Mouse (Mus musculus) lung, postnatal 25 days (tissue): Measurements from ENCODE around the gene Gstp2.

ENCODE experiments used
- DNase-seq: peaks from one replicate; pipeline ENCODE4 v3.0.0; 2022; ENCODE audit warnings: low spot score

Gstp2 gene

GRCm38 (mm10) chr19:4045966-4046865 is at the start of gene Gstp2:
Gene Gstp2, minus strand, starts transcription at chr19:4046023.
- DNase-seq: peak; percentile 93

GRCm38 (mm10) chr19:4094774-4095303 is 49.0 kb upstream of the Gstp2 start:
- no peak for DNase-seq

- DNase-seq: no peak
Measured at GRCm38 (mm10) chr19:4094348-4094747, 48.5 kb upstream of the Gstp2 start.

GRCm38 (mm10) chr19:4093772-4094171 is 47.9 kb upstream of the Gstp2 start:
- peak; percentile 18 for DNase-seq

- no peak for DNase-seq
Measured at GRCm38 (mm10) chr19:4092750-4093149, 46.9 kb upstream of the Gstp2 start.

DNA sequence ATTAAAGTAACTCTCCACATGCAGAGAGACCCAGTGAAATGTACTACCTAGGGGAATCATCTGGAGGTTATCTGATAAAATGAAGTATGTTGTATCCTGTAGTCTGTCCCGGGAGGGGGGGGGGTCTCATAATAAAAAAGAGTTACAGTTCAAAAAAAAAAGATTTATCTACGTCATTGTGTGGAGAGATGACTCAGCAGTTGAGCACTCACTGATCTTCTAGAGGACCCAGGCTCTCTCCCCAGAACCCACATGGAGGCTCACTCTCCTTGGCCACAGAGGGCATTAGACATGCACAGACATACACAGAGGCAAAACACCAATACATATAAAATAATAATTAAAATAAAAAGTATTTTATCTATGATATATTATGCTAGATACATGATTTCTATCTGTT is 45.6 kb upstream of the Gstp2 start:
- no peak for DNase-seq

GRCm38 (mm10) chr19:4090446-4090845 is 44.6 kb upstream of the Gstp2 start:
- DNase-seq: no peak

- DNase-seq: no peak
Measured at GRCm38 (mm10) chr19:4089128-4089527, 43.3 kb upstream of the Gstp2 start.

- DNase-seq: no peak
Measured at GRCm38 (mm10) chr19:4088146-4088545, 42.3 kb upstream of the Gstp2 start.

GRCm38 (mm10) chr19:4087090-4087489 is 41.3 kb upstream of the Gstp2 start:
- DNase-seq: no peak

- no peak for DNase-seq
Measured at GRCm38 (mm10) chr19:4086156-4086555, 40.3 kb upstream of the Gstp2 start.

DNA sequence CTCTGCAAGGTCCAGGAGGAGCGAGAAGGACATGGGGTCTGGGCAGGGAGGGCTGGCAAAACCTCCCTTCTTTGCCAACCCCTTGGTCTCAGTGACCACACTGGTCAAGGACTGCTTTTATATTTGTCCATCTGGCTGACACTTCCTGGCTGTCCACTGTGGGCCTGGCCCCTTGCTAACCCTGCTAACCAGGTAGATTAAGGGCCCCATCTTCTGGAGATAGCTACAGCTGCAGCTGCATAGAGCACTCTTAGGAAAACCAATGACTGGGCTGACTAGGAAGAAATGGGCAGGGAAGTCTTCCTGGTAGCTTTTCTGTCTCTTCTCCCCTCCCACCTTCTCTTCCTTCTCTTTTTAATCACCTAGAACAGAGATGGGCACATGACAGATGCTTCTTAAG is 39.2 kb upstream of the Gstp2 start:
- no peak for DNase-seq

DNA sequence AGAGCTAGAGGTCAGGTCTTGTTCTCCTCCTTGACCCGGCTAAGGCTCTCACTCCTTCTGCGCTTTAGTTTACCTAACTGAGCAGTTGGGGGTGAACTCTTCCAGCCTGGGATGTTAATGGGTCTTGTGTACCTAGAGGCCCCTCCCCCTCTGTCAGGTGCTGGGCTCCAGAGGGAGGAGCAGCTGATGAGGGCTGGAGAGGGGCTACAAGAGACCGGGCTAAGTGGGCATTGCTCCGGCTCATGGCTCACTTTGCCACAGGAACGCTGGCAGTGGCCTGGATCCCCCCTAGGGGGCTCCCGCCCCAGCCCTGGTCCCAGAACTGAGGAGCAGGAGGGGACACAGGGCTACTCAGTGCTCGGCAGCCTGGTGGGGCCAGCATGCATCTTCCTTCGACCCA is 38.0 kb upstream of the Gstp2 start:
- DNase-seq: no peak

DNA sequence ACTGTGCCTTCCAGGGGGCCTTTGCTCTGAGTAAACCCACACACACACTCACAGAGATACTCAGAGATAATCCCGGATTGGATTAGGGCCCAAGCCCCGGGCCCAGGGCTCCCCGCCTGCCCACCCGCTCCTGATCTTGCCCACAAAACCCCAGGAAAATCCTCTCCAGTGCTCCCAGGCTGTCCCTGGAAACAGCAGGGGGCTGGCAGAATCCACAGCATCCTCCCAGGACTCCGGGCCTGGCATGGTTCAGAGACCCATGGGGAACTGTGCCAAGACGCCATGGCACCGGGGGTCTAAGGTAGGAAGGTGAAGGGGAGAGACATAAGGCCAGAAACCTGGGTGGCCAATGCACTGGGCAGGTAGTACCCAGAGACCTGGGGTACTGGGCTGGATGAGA is 37.5 kb upstream of the Gstp2 start:
- no peak for DNase-seq

DNA sequence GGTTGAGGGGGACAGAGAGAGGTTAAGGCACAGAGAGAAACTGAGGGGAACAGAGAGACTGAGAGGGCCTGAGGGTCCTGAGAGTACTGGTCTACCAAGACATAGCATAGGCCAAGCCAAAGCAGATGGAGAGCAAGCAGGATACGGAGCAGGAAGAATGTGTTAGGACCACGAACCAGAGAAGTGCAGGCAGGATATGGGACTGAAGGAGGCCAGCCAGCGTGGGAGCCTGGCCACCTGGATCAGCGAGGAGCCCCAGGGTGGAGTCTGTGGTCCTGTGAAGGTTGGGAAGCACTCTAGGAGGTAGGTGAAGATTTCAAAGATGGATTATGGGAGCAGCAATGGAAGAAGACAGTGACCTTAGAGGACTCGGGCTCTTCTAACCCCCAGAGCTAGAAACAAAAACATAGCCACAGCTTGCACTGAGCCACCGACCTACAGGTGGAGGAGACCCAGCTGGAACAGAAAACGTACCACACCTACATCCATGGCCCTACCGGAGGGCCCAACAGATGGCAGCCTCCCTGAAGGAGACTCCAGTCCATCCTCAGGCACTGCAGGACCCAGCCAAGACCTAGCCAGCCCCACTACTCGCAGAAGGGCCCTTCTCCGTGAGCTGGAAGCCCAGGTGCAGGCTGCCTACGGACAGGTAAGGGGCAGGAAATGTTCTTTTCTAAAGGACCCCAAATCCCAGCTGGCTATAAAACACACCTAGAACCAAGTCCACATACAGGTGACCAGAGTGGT is 36.6 kb upstream of the Gstp2 start:
- no peak for DNase-seq

DNA sequence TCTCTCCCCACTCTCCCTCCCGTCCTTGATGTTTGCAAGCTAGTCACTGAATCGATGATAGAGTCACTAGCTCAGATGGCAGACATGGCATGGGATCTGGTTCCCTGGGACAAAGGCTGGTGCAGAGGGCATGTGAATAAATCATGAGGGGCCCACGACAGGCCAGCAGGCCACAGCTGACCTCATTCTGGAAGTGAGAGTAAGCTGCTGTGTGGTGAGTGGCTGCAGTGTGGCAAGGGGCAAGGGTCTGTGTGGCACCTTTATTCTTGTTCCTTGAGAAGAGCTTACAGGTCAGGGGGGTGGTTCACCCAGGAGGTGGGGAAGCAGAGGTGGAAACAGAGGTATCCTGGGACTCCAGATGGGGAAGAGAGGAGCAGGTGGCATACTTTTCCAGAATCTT is 35.6 kb upstream of the Gstp2 start, which contains the start of gene Cabp2:
Gene Cabp2 (plus strand): TSS at position 185 of the 400 bp plus-strand sequence.
- DNase-seq: no peak

GRCm38 (mm10) chr19:4080511-4081009 is 34.7 kb upstream of the Gstp2 start:
- no peak for DNase-seq

GRCm38 (mm10) chr19:4079594-4079993 is 33.8 kb upstream of the Gstp2 start:
- no peak for DNase-seq

GRCm38 (mm10) chr19:4075531-4075930 is 29.7 kb upstream of the Gstp2 start:
- no peak for DNase-seq

GRCm38 (mm10) chr19:4072706-4073424 is 27.0 kb upstream of the Gstp2 start:
- DNase-seq: no peak

GRCm38 (mm10) chr19:4071406-4071805 is 25.6 kb upstream of the Gstp2 start:
- no peak for DNase-seq

GRCm38 (mm10) chr19:4070756-4071155 is 24.9 kb upstream of the Gstp2 start:
- DNase-seq: no peak
